Mouse (Mus musculus) erythroid progenitor cell, adult 5-6 weeks (primary cell): ENCODE results near the gene S1pr3. TPM values are rescaled to one million over a fixed set of nuclear protein-coding genes. Genes with fewer than 3 reads are reported as not detected.

Source experiments
- ATAC-seq: replicated peaks from 2 replicates; pipeline ENCODE4 v1.8.0; 2016; ENCODE audit warnings: moderate number of reproducible peaks, mild to moderate bottlenecking, moderate TSS enrichment, inconsistent platforms; ENCODE audit not compliant: poor library complexity, low FRiP score, severe bottlenecking
- total RNA-seq, 2 experiments: library from RNA; stranded (forward) in 1 of 2; stranded (reverse) in 1 of 2; fragments of 150-400 nt in 1 of 2; fragments of 186-747, 209-891 nt in 1 of 2; gene quantifications; 2 replicates each; pipeline versions ENCODE4 v1.2.3 to v1.2.4; 2015 to 2017; ENCODE audit warnings: low replicate concordance in 2 of 2

S1pr3 gene
- total RNA-seq (2015; ENCODE audit: low replicate concordance) (0.36 and 0.84 TPM in 2 replicates), total RNA-seq (2017; ENCODE audit: low replicate concordance) (0.13 TPM in 1 of 2 replicates, not detected in the other)

- no peak for ATAC-seq
Observed at GRCm38 (mm10) chr13:51408519-51409001, at the start of gene S1pr3. Gene S1pr3, plus strand, starts transcription at chr13:51408639.

- no peak for ATAC-seq
Observed at GRCm38 (mm10) chr13:51360441-51360962, 47.9 kb upstream of the S1pr3 start.

GRCm38 (mm10) chr13:51363390-51363789 is 45.0 kb upstream of the S1pr3 start:
- ATAC-seq = no peak

- ATAC-seq = no peak
Observed at GRCm38 (mm10) chr13:51363985-51364384, 44.5 kb upstream of the S1pr3 start.

DNA sequence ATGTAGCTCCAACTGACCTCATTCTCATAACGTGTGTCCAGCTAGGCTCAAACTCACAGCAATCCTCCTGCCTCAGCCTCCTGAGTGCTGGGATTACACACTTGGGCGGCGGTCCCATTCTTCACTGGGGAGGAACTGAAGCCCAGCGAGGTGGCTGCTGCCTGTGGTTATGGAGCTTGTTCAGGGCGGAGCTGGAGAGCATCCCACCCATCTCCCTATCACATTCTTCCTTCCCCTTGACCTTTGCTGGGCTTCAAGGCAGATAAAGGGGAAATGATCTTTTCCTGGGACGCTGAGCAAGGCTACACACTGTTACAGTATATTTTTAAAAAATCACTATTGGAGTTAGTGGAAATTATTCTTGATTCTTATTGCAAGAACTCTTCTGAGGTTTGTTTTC is 43.2 kb upstream of the S1pr3 start:
- no peak for ATAC-seq

- no peak for ATAC-seq
Observed at GRCm38 (mm10) chr13:51368346-51368745, 40.1 kb upstream of the S1pr3 start.

DNA sequence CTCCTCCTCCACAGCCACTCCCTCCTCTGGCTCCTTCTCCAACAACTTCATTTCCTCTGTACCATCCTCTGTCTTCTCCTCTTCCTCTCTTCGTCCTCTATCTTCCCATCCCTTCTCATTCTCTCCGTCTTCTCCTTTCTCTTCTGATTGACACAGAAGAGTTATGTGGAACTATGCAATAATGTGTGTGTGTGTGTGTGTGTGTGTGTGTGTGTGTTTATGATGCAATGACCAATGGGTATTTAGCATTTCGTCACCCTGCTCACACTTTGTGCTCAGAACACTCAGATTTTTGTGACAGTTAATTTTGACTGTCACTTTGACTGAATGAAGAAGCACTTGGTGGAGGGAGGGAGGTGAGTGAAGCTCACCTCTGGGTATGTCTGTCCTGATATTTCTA is 39.1 kb upstream of the S1pr3 start:
- no peak for ATAC-seq

GRCm38 (mm10) chr13:51373086-51373485 is 35.4 kb upstream of the S1pr3 start:
- ATAC-seq = no peak

- ATAC-seq = no peak
Observed at GRCm38 (mm10) chr13:51374026-51374807, 34.2 kb upstream of the S1pr3 start.

DNA sequence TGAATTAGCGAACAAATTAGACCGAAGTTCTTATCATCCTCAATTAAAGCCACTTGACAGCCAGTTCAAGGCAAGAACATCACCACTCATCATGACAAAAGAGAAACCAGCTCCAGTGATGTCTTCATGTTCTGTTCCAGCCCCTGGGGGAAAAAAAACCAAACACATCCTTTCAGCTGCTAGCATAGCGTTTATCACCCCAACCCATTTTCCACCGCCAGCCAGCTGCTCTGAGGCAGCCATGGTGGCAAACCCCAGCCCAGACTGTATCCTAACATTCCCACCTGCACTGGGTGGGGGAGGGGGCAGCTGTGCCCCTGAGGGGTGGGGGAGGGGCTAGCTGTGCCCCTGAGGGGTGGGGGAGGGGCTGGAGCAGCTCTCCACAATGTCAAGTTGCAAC is 30.3 kb upstream of the S1pr3 start:
- no peak for ATAC-seq

GRCm38 (mm10) chr13:51379596-51379995 is 28.8 kb upstream of the S1pr3 start:
- ATAC-seq = no peak

DNA sequence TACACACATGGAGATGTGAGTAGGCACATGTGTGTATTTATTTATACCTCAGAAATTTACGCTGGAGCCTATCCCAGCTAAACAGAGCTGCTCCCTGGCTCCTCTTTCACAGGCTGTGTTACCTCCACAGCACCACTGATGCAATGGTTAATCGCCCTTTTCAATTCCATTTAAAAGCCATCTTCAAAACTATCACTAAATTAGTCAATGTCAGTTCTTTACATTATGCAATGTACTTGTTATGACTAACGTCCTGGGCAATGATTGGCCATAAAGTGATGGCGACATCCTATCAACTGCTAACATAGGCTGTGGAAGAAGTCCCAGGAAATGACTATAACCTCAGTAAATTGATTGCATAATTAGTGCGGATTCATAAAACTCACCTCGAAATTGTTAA is 26.9 kb upstream of the S1pr3 start:
- no peak for ATAC-seq

DNA sequence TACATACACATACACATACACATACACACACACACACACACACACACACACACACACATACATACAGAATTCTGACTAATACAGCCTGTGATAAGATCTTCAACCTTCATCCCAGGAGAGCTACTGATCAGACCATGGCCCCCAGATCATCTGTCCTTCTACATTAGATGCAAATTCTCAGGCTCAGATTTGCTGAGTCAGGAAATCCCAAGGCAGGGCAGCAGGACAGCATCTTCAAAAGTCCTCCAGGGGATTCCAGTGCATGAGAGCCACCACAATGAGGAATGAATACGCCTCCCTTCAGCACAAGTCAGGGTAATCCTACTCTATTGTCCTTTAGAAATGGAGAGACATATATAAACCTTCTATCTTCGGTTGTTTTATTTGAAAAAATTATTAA is 23.5 kb upstream of the S1pr3 start:
- no peak for ATAC-seq

DNA sequence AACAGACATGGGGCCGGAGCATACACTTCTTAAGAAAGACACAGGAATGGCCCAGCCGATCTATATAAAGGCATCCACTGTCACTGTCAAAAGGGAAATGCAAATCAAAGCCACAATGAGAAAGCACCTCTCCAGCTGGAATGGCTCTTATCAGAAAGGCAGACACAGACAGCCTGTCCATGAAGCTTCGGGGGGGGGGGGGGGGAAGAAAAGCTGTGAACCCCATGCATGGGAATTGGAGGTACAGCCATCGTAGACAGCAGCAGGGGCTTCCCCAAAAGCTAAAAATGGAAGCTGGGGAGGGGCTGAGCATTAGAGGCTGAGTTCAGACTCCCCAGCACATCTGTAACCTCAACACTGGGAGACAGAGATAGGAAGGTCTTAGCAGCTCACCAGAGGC is 20.5 kb upstream of the S1pr3 start:
- no peak for ATAC-seq

GRCm38 (mm10) chr13:51390398-51390797 is 18.0 kb upstream of the S1pr3 start:
- ATAC-seq = no peak

- no peak for ATAC-seq
Observed at GRCm38 (mm10) chr13:51391359-51391916, 17.0 kb upstream of the S1pr3 start.

DNA sequence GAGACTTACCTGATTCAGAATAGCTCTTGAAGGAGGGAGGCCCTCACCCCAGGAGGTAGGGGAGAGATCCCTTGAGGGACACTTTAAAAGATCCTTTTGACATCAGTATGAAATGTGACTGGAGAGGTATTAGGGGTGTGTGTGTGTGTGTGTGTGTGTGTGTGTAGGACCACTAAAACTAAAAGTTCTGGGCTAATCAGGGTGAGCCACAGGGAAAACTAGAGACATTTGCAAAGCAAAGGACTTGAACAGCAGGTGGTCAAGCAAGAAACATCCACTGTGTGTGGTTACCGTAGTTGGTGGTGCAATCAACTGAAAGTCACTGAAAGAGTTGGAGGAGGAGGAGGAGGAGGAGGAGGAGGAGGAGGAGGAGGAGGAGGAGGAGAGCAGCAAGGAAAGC is 16.2 kb upstream of the S1pr3 start:
- ATAC-seq = no peak

DNA sequence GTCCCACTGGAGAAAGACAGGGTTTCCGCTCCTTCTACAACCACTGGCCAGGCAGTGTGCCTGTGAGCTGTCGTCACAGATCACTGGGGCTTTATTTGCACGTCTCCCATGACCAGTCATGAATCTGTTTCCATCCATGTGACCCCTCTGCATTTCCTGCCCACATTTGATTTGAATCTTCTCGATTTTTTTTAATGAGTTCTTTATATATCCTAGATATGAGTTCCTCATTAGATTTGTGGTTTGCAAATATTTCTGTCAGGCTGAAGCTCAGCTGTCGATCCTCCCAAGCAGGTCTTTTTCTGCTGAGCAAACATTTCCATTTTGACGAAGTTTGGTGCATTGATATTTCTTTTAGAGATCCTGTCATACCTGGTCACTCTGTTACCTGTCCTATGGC is 10.6 kb upstream of the S1pr3 start:
- no peak for ATAC-seq

DNA sequence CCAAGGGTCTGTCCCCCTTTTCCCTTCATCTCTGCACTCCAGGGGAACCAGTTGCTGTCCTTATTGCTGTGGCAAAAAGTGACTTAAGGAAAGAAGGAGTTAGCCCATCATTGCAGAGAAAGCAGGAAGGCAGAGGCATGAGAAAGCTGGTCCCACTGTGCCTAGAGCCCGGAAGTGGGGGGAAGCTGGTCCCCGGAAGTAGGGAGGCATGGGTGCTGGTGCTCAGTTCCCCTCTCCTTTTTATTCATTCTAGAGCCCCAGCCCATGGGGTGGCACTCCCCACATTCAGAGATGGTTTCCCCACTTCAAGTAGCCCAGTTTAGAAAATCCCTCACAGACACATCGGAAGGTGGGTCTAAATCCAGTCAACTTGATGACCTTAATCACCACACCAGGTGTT is 8.9 kb upstream of the S1pr3 start:
- ATAC-seq = no peak

GRCm38 (mm10) chr13:51400186-51400719 is 8.2 kb upstream of the S1pr3 start:
- no peak for ATAC-seq
